In the genomic region with DNA sequence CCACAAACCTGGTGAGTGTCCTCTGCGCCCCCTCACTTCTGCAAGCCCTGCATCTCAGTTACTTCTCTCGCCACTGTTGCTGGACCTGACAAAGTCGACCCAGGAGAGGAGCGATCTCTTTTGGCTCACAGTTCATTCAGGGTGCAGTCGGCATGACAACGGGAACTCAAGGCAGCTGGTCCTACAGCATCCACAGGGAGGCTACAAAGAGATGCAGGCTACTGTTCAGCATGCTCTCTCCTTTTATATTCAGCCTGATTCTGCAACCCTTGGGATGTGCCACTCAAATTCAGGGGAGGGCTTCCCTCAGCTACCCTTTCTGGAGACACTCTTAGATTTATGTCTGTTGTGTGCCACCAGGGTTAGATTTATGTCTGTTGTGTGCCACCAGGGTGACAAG, we compare ENCODE assay signal across 28 mouse cellular contexts. TPM values are rescaled to one million over a fixed set of nuclear protein-coding genes. Genes with fewer than 3 reads are reported as not detected.
DNase-seq lines count a peak whose midpoint lies in the region; ATAC-seq and TF ChIP-seq lines count a peak whose summit lies in the region.
"Had no signal": no experiment of that assay in that cellular context is flagged by ENCODE, and none has a peak within 500 bp of the region (broad histone marks: within the 10 kb centered on the region; RNA-seq: fewer than 3 reads in every experiment).

No protein-coding gene starts in this region.

- H3K4me1 ChIP-seq in hindbrain, embryonic 10.5 days (replicated peaks), result peaks cover 42% of the 10 kb centered on the region
- peaks cover 2% of the 10 kb centered on the region; the same call in 1 of the 2 replicates for H3K4me1 ChIP-seq in hindbrain, embryonic 16.5 days (ENCODE audit: control insufficient read depth, insufficient read depth, low read depth, low read length)
- no peaks in the 10 kb centered on the region; the same call in 1 of the 2 replicates for H3K4me1 ChIP-seq in midbrain, embryonic 14.5 days (ENCODE audit: control insufficient read depth, insufficient read depth, low read length)
- H3K4me1 ChIP-seq in midbrain, postnatal 0 days (ENCODE audit: insufficient read depth, low read length), result no peaks in the 10 kb centered on the region
- H3K4me1 ChIP-seq in embryonic facial prominence, embryonic 10.5 days, result peaks cover 58% of the 10 kb centered on the region
- H3K4me1 ChIP-seq: liver, embryonic 13.5 days; midbrain, embryonic 15.5 days had no signal

- no peaks in the 10 kb centered on the region; the same call in 1 of the 2 replicates for H3K27me3 ChIP-seq in hindbrain, embryonic 10.5 days (ENCODE audit: insufficient read depth, poor library complexity, severe bottlenecking)
- no peaks in the 10 kb centered on the region; the same call in 1 of the 2 replicates for H3K27me3 ChIP-seq in hindbrain, embryonic 16.5 days (replicated peaks; ENCODE audit: control insufficient read depth, insufficient read depth, low read length)
- H3K27me3 ChIP-seq in midbrain, embryonic 14.5 days (ENCODE audit: control insufficient read depth, insufficient read depth, low read length), result no peaks in the 10 kb centered on the region
- H3K27me3 ChIP-seq in midbrain, postnatal 0 days (ENCODE audit: insufficient read depth, low read length), result no peaks in the 10 kb centered on the region
- H3K27me3 ChIP-seq in embryonic facial prominence, embryonic 10.5 days (replicated peaks; ENCODE audit: low read depth, poor library complexity, severe bottlenecking), result no peaks in the 10 kb centered on the region; the same call in 1 of the 2 replicates
- H3K27me3 ChIP-seq: kidney, embryonic 15.5 days; liver, embryonic 13.5 days; midbrain, embryonic 15.5 days had no signal

- ATAC-seq in hindbrain, embryonic 16.5 days, result no peak
- ATAC-seq in midbrain, embryonic 14.5 days (ENCODE audit: low FRiP score, low TSS enrichment), result no peak
- ATAC-seq in midbrain, postnatal 0 days (ENCODE audit: low FRiP score), result no peak
- ATAC-seq: activated CD4-positive, CD25-positive, alpha-beta regulatory T cell, adult 4 months; CD4-positive, CD25-positive, alpha-beta regulatory T cell, adult 4 months; lung, postnatal 0 days; midbrain, embryonic 15.5 days had no signal

- H3K9me3 ChIP-seq in hindbrain, embryonic 10.5 days, result no peaks in the 10 kb centered on the region
- H3K9me3 ChIP-seq in hindbrain, embryonic 16.5 days (ENCODE audit: control insufficient read depth, low read length), result no peaks in the 10 kb centered on the region
- no peaks in the 10 kb centered on the region for H3K9me3 ChIP-seq in midbrain, embryonic 14.5 days (ENCODE audit: control insufficient read depth, low read length)
- H3K9me3 ChIP-seq in midbrain, postnatal 0 days (ENCODE audit: low read length), result no peaks in the 10 kb centered on the region
- H3K9me3 ChIP-seq in embryonic facial prominence, embryonic 10.5 days, result no peaks in the 10 kb centered on the region
- H3K9me3 ChIP-seq: hindbrain, embryonic 13.5 days; kidney, embryonic 15.5 days; liver, embryonic 13.5 days; midbrain, embryonic 15.5 days had no signal

- H3K4me3 ChIP-seq in hindbrain, embryonic 10.5 days, result no peak overlapping the region
- no peak overlapping the region for H3K4me3 ChIP-seq in hindbrain, embryonic 16.5 days (ENCODE audit: low read length)
- H3K4me3 ChIP-seq in midbrain, embryonic 14.5 days (replicated peaks; ENCODE audit: low read depth, low read length), result no peak overlapping the region
- H3K4me3 ChIP-seq in midbrain, postnatal 0 days (ENCODE audit: low read depth, low read length), result no peak overlapping the region
- no peak overlapping the region for H3K4me3 ChIP-seq in embryonic facial prominence, embryonic 10.5 days
- H3K4me3 ChIP-seq: hindbrain, embryonic 13.5 days; kidney, embryonic 15.5 days; liver, embryonic 13.5 days; midbrain, embryonic 15.5 days; myocyte had no signal

- H3K9ac ChIP-seq in hindbrain, embryonic 16.5 days (ENCODE audit: low read depth, low read length), result no peak overlapping the region
- H3K9ac ChIP-seq in midbrain, embryonic 14.5 days (replicated peaks; ENCODE audit: low read length), result no peak overlapping the region
- no peak overlapping the region for H3K9ac ChIP-seq in midbrain, postnatal 0 days (replicated peaks; ENCODE audit: low read length, poor library complexity, severe bottlenecking)
- H3K9ac ChIP-seq: hindbrain, embryonic 13.5 days; kidney, embryonic 15.5 days; liver, embryonic 13.5 days; midbrain, embryonic 15.5 days had no signal

- H3K4me2 ChIP-seq in hindbrain, embryonic 16.5 days (ENCODE audit: low read length), result no peak overlapping the region
- no peak overlapping the region for H3K4me2 ChIP-seq in midbrain, embryonic 14.5 days (ENCODE audit: low read length)
- no peak overlapping the region for H3K4me2 ChIP-seq in midbrain, postnatal 0 days (ENCODE audit: low read depth, low read length, poor library complexity, severe bottlenecking)
- H3K4me2 ChIP-seq: hindbrain, embryonic 13.5 days; kidney, embryonic 15.5 days; liver, embryonic 13.5 days; midbrain, embryonic 15.5 days had no signal

- H3K27ac ChIP-seq in hindbrain, embryonic 10.5 days, result peak overlapping the region; percentile 69; the same call in 1 of the 2 replicates
- H3K27ac ChIP-seq in hindbrain, embryonic 16.5 days (ENCODE audit: low read depth, low read length), result no peak overlapping the region
- H3K27ac ChIP-seq in midbrain, embryonic 14.5 days (replicated peaks; ENCODE audit: low read depth, low read length), result no peak overlapping the region
- H3K27ac ChIP-seq in midbrain, postnatal 0 days (ENCODE audit: low read depth, low read length), result no peak overlapping the region
- peak overlapping the region; percentile 35; the same call in 1 of the 2 replicates for H3K27ac ChIP-seq in embryonic facial prominence, embryonic 10.5 days (replicated peaks)
- H3K27ac ChIP-seq: hindbrain, embryonic 13.5 days; kidney, embryonic 15.5 days; liver, embryonic 13.5 days; macrophage; midbrain, embryonic 15.5 days had no signal

- TF ChIP-seq CTCF in midbrain, postnatal 0 days (IDR thresholded peaks at IDR 0.05), result no peak

- no peak for DNase-seq in hindbrain, embryonic 10.5 days (ENCODE audit: low spot score)
- peak; percentile 41 for DNase-seq in midbrain, embryonic 14.5 days
- DNase-seq in midbrain, postnatal 0 days (ENCODE audit: low spot score), result no peak
- peak; percentile 9 for DNase-seq in ZHBTc4 (ENCODE audit: low read depth, low spot score)
- DNase-seq in embryonic facial prominence, embryonic 10.5 days (ENCODE audit: low spot score), result no peak
- DNase-seq in lung, postnatal 4 days, result no peak
- DNase-seq: adrenal gland, adult 2 months; adrenal gland, postnatal 36 days; cerebellum, adult 8-10 months; cerebellum, postnatal 25 days; gastrocnemius, postnatal 14 days; heart, postnatal 14 days; kidney, adult 18-20 months; kidney, postnatal 25 days; liver, embryonic 13.5 days; lung, adult 18-20 months; right cerebral cortex, adult 18-20 months; thymus, postnatal 4 days had no signal

- H3K36me3 ChIP-seq in hindbrain, embryonic 10.5 days, result no peaks in the 10 kb centered on the region
- H3K36me3 ChIP-seq in hindbrain, embryonic 16.5 days (ENCODE audit: control insufficient read depth, insufficient read depth, low read length), result no peaks in the 10 kb centered on the region
- no peaks in the 10 kb centered on the region for H3K36me3 ChIP-seq in midbrain, embryonic 14.5 days (ENCODE audit: control insufficient read depth, insufficient read depth, low read length)
- no peaks in the 10 kb centered on the region for H3K36me3 ChIP-seq in midbrain, postnatal 0 days (ENCODE audit: insufficient read depth, low read length)
- no peaks in the 10 kb centered on the region for H3K36me3 ChIP-seq in embryonic facial prominence, embryonic 10.5 days (replicated peaks)
- H3K36me3 ChIP-seq: hindbrain, embryonic 13.5 days; kidney, embryonic 15.5 days; liver, embryonic 13.5 days; midbrain, embryonic 15.5 days had no signal

- 60% methylated on average over 6 of the region's 6 CpGs for WGBS in hindbrain, embryonic 10.5 days
- 38% methylated on average over 6 of the region's 6 CpGs for WGBS in hindbrain, embryonic 16.5 days
- 36% methylated on average over 6 of the region's 6 CpGs for WGBS in midbrain, embryonic 14.5 days
- 36% methylated on average over 6 of the region's 6 CpGs for WGBS in midbrain, postnatal 0 days
- WGBS in embryonic facial prominence, embryonic 10.5 days, result 72% methylated on average over 6 of the region's 6 CpGs

RNA-seq across cellular contexts. Expression of gene Slc2a10, which starts 45.0 kb away (rescaled TPM):
- 4.2 and 5.0 TPM in 2 replicates for polyA plus RNA-seq in hindbrain, embryonic 10.5 days (2016; fragmentation: Nextera tagmentation; extraction: Ambion mirVana)
- 3.0 and 3.3 TPM in 2 replicates for polyA plus RNA-seq in hindbrain, embryonic 16.5 days (2015; fragmentation: Nextera tagmentation; extraction: Ambion mirVana)
- 0.94 and 1.8 TPM in 2 replicates for polyA plus RNA-seq in midbrain, embryonic 14.5 days (2014; fragmentation: Nextera tagmentation; extraction: Ambion mirVana)
- 1.8 and 1.9 TPM in 2 replicates for total RNA-seq in midbrain, postnatal 0 days (2014; rRNA removed)
- polyA plus RNA-seq in midbrain, postnatal 0 days (2015; fragmentation: Nextera tagmentation; extraction: Ambion mirVana), result 2.5 and 2.6 TPM in 2 replicates
- polyA plus RNA-seq in embryonic facial prominence, embryonic 10.5 days (2016; fragmentation: Nextera tagmentation; extraction: Ambion mirVana), result 3.9 and 5.5 TPM in 2 replicates
- total RNA-seq: megakaryocyte-erythroid progenitor cell, adult 5-6 weeks had no signal
- polyA plus RNA-seq: activated CD4-positive, CD25-positive, alpha-beta regulatory T cell, adult 4 months; CD4-positive, CD25-positive, alpha-beta regulatory T cell, adult 4 months; macrophage had no signal

RNA-seq across cellular contexts. Expression of gene Eya2, which starts 46.2 kb away (rescaled TPM):
- 28.1 and 32.8 TPM in 2 replicates for polyA plus RNA-seq in hindbrain, embryonic 10.5 days (2016; fragmentation: Nextera tagmentation; extraction: Ambion mirVana)
- polyA plus RNA-seq in hindbrain, embryonic 16.5 days (2015; fragmentation: Nextera tagmentation; extraction: Ambion mirVana), result 8.1 and 12.1 TPM in 2 replicates
- polyA plus RNA-seq in midbrain, embryonic 14.5 days (2014; fragmentation: Nextera tagmentation; extraction: Ambion mirVana), result 3.2 and 3.9 TPM in 2 replicates
- total RNA-seq in midbrain, postnatal 0 days (2014; rRNA removed), result 12.0 and 21.6 TPM in 2 replicates
- polyA plus RNA-seq in midbrain, postnatal 0 days (2015; fragmentation: Nextera tagmentation; extraction: Ambion mirVana), result 6.0 and 7.1 TPM in 2 replicates
- polyA plus RNA-seq in embryonic facial prominence, embryonic 10.5 days (2016; fragmentation: Nextera tagmentation; extraction: Ambion mirVana), result 38.6 and 41.9 TPM in 2 replicates
- polyA plus RNA-seq: macrophage had no signal

RNA-seq across cellular contexts. Expression of gene Trp53rka, which starts 55.5 kb away (rescaled TPM):
- 56.9 and 59.5 TPM in 2 replicates for polyA plus RNA-seq in hindbrain, embryonic 10.5 days (2016; fragmentation: Nextera tagmentation; extraction: Ambion mirVana)
- polyA plus RNA-seq in hindbrain, embryonic 16.5 days (2015; fragmentation: Nextera tagmentation; extraction: Ambion mirVana), result 40.6 and 42.6 TPM in 2 replicates
- 42.8 and 44.9 TPM in 2 replicates for polyA plus RNA-seq in midbrain, embryonic 14.5 days (2014; fragmentation: Nextera tagmentation; extraction: Ambion mirVana)
- total RNA-seq in midbrain, postnatal 0 days (2014; rRNA removed), result 37.1 and 54.9 TPM in 2 replicates
- polyA plus RNA-seq in midbrain, postnatal 0 days (2015; fragmentation: Nextera tagmentation; extraction: Ambion mirVana), result 37.0 and 40.3 TPM in 2 replicates
- 57.1 and 59.5 TPM in 2 replicates for polyA plus RNA-seq in embryonic facial prominence, embryonic 10.5 days (2016; fragmentation: Nextera tagmentation; extraction: Ambion mirVana)

Comparison
In these comparisons a context has a peak if more than half of its experiments do, and no peak if none do; other contexts are left out.
1. DNase-seq: peak in midbrain, embryonic 14.5 days (single experiment) and ZHBTc4 (single experiment); none in hindbrain, embryonic 10.5 days (single experiment), midbrain, postnatal 0 days (single experiment), embryonic facial prominence, embryonic 10.5 days (single experiment) and lung, postnatal 4 days (0 of 2).
2. H3K27ac ChIP-seq: peak in hindbrain, embryonic 10.5 days (single experiment) and embryonic facial prominence, embryonic 10.5 days (single experiment); none in hindbrain, embryonic 16.5 days (single experiment), midbrain, embryonic 14.5 days (single experiment) and midbrain, postnatal 0 days (single experiment).